ENCODE assay signal across 8 mouse cellular contexts in the genomic region with DNA sequence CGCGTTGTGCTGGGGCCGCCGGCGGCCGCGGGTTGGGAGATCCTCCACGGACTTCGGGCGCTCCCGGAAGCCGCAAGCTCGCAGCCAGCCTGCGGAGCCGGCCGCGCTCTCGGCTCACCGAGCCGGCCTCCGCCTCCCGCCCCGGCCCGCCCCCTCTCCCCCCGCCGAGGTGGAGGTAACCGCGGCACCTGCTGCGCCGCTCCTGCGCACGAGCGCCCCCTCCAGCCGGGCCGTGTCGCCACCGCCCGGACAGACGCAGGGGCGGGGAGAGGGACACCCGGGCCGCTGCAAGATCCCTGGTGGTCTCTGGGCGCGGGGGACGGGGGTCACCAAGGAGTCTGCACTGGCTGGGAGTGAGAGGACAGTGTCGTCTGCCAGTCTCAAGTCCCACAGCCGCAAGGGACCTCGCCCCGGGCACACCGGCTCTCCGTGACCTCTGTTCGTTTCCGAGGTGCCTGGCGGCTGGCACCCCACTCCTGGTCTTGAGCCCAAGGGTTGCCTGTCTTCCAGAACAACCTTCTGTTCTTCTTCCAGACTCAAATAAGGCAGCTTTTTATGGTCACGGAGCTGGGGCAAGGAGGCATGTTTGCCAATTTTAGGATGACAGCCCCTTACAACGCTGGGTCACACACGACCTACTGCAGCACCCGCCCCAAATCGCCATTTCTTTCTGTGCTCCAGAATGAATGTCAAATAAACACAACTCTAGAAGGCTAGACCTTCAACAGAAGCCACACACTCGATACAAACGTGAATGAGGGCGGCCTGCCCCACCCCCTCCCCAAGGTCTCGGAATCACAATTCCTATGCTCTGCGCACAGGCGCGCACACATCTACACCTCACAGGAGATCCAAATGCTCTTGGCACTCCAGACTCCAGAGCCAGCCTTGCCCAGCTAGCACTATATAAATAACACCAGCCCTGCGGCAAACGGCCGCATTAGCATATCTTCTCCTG. TPM values are rescaled to one million over a fixed set of nuclear protein-coding genes. Genes with fewer than 3 reads are reported as not detected.
A peak's percentile ranks its signal among the peaks of the same experiment; 100 is the strongest.
DNase-seq lines count a peak whose midpoint lies in the region; ATAC-seq lines count a peak whose summit lies in the region.

A gene (minus strand): TSS at position 55 of the 958 bp plus-strand sequence.

- peaks cover 7% of the 10 kb centered on the region; the same call in 1 of the 2 replicates for H3K27me3 ChIP-seq in embryonic facial prominence, embryonic 15.5 days
- peaks cover 26% of the 10 kb centered on the region for H3K27me3 ChIP-seq in kidney, embryonic 14.5 days (ENCODE audit: control insufficient read depth, insufficient read depth, low read length)
- H3K27me3 ChIP-seq in liver, embryonic 11.5 days (replicated peaks; ENCODE audit: control insufficient read depth, insufficient read depth, low read length) = no peaks in the 10 kb centered on the region; the same call in 1 of the 2 replicates
- peaks cover 6% of the 10 kb centered on the region; the same call in 1 of the 2 replicates for H3K27me3 ChIP-seq in stomach, embryonic 16.5 days (ENCODE audit: control insufficient read depth, insufficient read depth, low read length)

- peak; percentile 66 to 81 for DNase-seq in left cerebral cortex, adult 18-20 months (ENCODE audit: low spot score in 2 of 2)
- no peak for DNase-seq in left cerebral cortex, adult 11 months (ENCODE audit: low spot score)
- peak; percentile 49 to 66 for DNase-seq in heart, adult 9 months (ENCODE audit: low spot score in 2 of 2)
- peak; percentile 81 for DNase-seq in liver, embryonic 11.5 days (ENCODE audit: low spot score)
- DNase-seq in neural tube, embryonic 10.5 days (ENCODE audit: extremely low spot score, low spot score) = peak; percentile 81

- 2% methylated on average over 68 of the region's 69 CpGs for WGBS in embryonic facial prominence, embryonic 15.5 days
- WGBS in kidney, embryonic 14.5 days = 5% methylated on average over 36 of the region's 69 CpGs
- WGBS in liver, embryonic 11.5 days = 1% methylated on average over 60 of the region's 69 CpGs
- 3% methylated on average over 48 of the region's 69 CpGs for WGBS in stomach, embryonic 16.5 days

- H3K4me3 ChIP-seq in embryonic facial prominence, embryonic 15.5 days (replicated peaks) = peak within 1 kb of the TSS; percentile 76
- peak within 1 kb of the TSS; percentile 75 for H3K4me3 ChIP-seq in kidney, embryonic 14.5 days (ENCODE audit: low read length)
- peak within 1 kb of the TSS; percentile 88 for H3K4me3 ChIP-seq in liver, embryonic 11.5 days (ENCODE audit: low read depth, low read length)
- peak within 1 kb of the TSS; percentile 76 for H3K4me3 ChIP-seq in stomach, embryonic 16.5 days (replicated peaks; ENCODE audit: low read length)

- peak; percentile 75 for ATAC-seq in embryonic facial prominence, embryonic 15.5 days (ENCODE audit: insufficient number of reproducible peaks, low FRiP score, low TSS enrichment, low read depth)
- peak; percentile 86 for ATAC-seq in kidney, embryonic 14.5 days (ENCODE audit: low FRiP score, low TSS enrichment)
- ATAC-seq in liver, embryonic 11.5 days (replicated peaks; ENCODE audit: low FRiP score) = peak; percentile 73
- ATAC-seq in stomach, embryonic 16.5 days (ENCODE audit: insufficient read depth, low FRiP score) = peak; percentile 85

- H3K9ac ChIP-seq in embryonic facial prominence, embryonic 15.5 days = peak within 1 kb of the TSS; percentile 50
- H3K9ac ChIP-seq in kidney, embryonic 14.5 days (ENCODE audit: low read depth, low read length) = peak within 1 kb of the TSS; percentile 79
- H3K9ac ChIP-seq in liver, embryonic 11.5 days (ENCODE audit: low read depth, low read length) = peak within 1 kb of the TSS; percentile 95
- H3K9ac ChIP-seq in stomach, embryonic 16.5 days (ENCODE audit: low read length) = peak within 1 kb of the TSS; percentile 92

- peak within 1 kb of the TSS; percentile 75 for H3K27ac ChIP-seq in embryonic facial prominence, embryonic 15.5 days (replicated peaks)
- H3K27ac ChIP-seq in kidney, embryonic 14.5 days (ENCODE audit: low read depth, low read length) = no peak within 1 kb of the TSS
- H3K27ac ChIP-seq in liver, embryonic 11.5 days (ENCODE audit: low read depth, low read length) = peak within 1 kb of the TSS; percentile 82
- peak within 1 kb of the TSS; percentile 49; the same call in 1 of the 2 replicates for H3K27ac ChIP-seq in stomach, embryonic 16.5 days (ENCODE audit: low read length)

- no peaks in the 10 kb centered on the region for H3K9me3 ChIP-seq in embryonic facial prominence, embryonic 15.5 days (replicated peaks)
- no peaks in the 10 kb centered on the region for H3K9me3 ChIP-seq in kidney, embryonic 14.5 days (ENCODE audit: control insufficient read depth, low read length)
- no peaks in the 10 kb centered on the region for H3K9me3 ChIP-seq in liver, embryonic 11.5 days (ENCODE audit: control insufficient read depth, low read length)
- H3K9me3 ChIP-seq in stomach, embryonic 16.5 days (replicated peaks; ENCODE audit: control insufficient read depth, low read length) = no peaks in the 10 kb centered on the region

- peaks cover 29% of the 10 kb centered on the region for H3K4me1 ChIP-seq in embryonic facial prominence, embryonic 15.5 days
- peaks cover 11% of the 10 kb centered on the region for H3K4me1 ChIP-seq in kidney, embryonic 14.5 days (ENCODE audit: control insufficient read depth, insufficient read depth, low read length)
- H3K4me1 ChIP-seq in liver, embryonic 11.5 days (replicated peaks; ENCODE audit: control insufficient read depth, insufficient read depth, low read length) = peaks cover 36% of the 10 kb centered on the region
- H3K4me1 ChIP-seq in stomach, embryonic 16.5 days (ENCODE audit: control insufficient read depth, insufficient read depth, low read length) = peaks cover 27% of the 10 kb centered on the region

- H3K36me3 ChIP-seq in embryonic facial prominence, embryonic 15.5 days = no peaks in the 10 kb centered on the region
- no peaks in the 10 kb centered on the region for H3K36me3 ChIP-seq in kidney, embryonic 14.5 days (ENCODE audit: control insufficient read depth, insufficient read depth, low read length)
- no peaks in the 10 kb centered on the region for H3K36me3 ChIP-seq in liver, embryonic 11.5 days (ENCODE audit: control insufficient read depth, insufficient read depth, low read length)
- no peaks in the 10 kb centered on the region for H3K36me3 ChIP-seq in stomach, embryonic 16.5 days (ENCODE audit: control insufficient read depth, insufficient read depth, low read length)

- H3K4me2 ChIP-seq in embryonic facial prominence, embryonic 15.5 days (replicated peaks) = peak within 1 kb of the TSS; percentile 99
- peak within 1 kb of the TSS; percentile 93 for H3K4me2 ChIP-seq in kidney, embryonic 14.5 days (replicated peaks; ENCODE audit: low read depth, low read length)
- peak within 1 kb of the TSS; percentile 91 for H3K4me2 ChIP-seq in liver, embryonic 11.5 days
- H3K4me2 ChIP-seq in stomach, embryonic 16.5 days (ENCODE audit: low read depth, low read length) = peak within 1 kb of the TSS; percentile 96

RNA-seq across cellular contexts. Expression of the gene that starts here (rescaled TPM):
- total RNA-seq in left cerebral cortex, adult 18-20 months (2021) = 10 to 100 TPM; 48.5 to 54.7 TPM
- 4.3 and 4.6 TPM in 2 replicates for polyA plus RNA-seq in embryonic facial prominence, embryonic 15.5 days (2015; fragmentation: Nextera tagmentation; extraction: Ambion mirVana)
- polyA plus RNA-seq in kidney, embryonic 14.5 days (2014; fragmentation: Nextera tagmentation; extraction: Ambion mirVana) = 2.3 and 2.8 TPM in 2 replicates
- 11.0 and 11.6 TPM in 2 replicates for polyA plus RNA-seq in liver, embryonic 11.5 days (2014; fragmentation: Nextera tagmentation; extraction: Ambion mirVana)
- 3.1 and 3.6 TPM in 2 replicates for polyA plus RNA-seq in stomach, embryonic 16.5 days (2015; fragmentation: Nextera tagmentation; extraction: Ambion mirVana)
